In genomic region chr3:79474911-79475310, GRCm38 (mm10) we compare ENCODE assay signal across 9 mouse cellular contexts.
DNase-seq lines count a peak whose midpoint lies in the region; ATAC-seq lines count a peak whose summit lies in the region.
"Had no signal": no experiment of that assay in that cellular context is flagged by ENCODE, and none has a peak within 500 bp of the region (broad histone marks: within the 10 kb centered on the region; RNA-seq: fewer than 3 reads in every experiment).

No protein-coding gene starts in this region.

- no peaks in the 10 kb centered on the region for H3K9me3 ChIP-seq in forebrain, embryonic 14.5 days (replicated peaks; ENCODE audit: control insufficient read depth, low read length)
- H3K9me3 ChIP-seq in hindbrain, embryonic 14.5 days (ENCODE audit: control insufficient read depth, low read length) = no peaks in the 10 kb centered on the region
- H3K9me3 ChIP-seq in midbrain, embryonic 16.5 days (replicated peaks; ENCODE audit: control insufficient read depth, low read length, poor library complexity, severe bottlenecking) = no peaks in the 10 kb centered on the region
- H3K9me3 ChIP-seq: G1E; liver, embryonic 12.5 days had no signal

- peak; percentile 44 to 46 for DNase-seq in heart, adult 9 months (ENCODE audit: low spot score in 2 of 2)
- no peak for DNase-seq in heart, postnatal 4 days
- peak; percentile 89 for DNase-seq in forebrain, embryonic 14.5 days (ENCODE audit: low spot score)
- peak; percentile 55 for DNase-seq in hindbrain, embryonic 14.5 days (ENCODE audit: low spot score)
- DNase-seq in T-cell, adult 2 months (ENCODE audit: low spot score) = no peak

- H3K36me3 ChIP-seq in forebrain, embryonic 14.5 days (ENCODE audit: control insufficient read depth, insufficient read depth, low read length) = peaks cover 23% of the 10 kb centered on the region
- peaks cover 37% of the 10 kb centered on the region for H3K36me3 ChIP-seq in hindbrain, embryonic 14.5 days (replicated peaks; ENCODE audit: control insufficient read depth, insufficient read depth)
- H3K36me3 ChIP-seq in midbrain, embryonic 16.5 days (ENCODE audit: control insufficient read depth, insufficient read depth, low read length) = peaks cover 6% of the 10 kb centered on the region

- no peaks in the 10 kb centered on the region for H3K27me3 ChIP-seq in forebrain, embryonic 14.5 days (replicated peaks; ENCODE audit: control insufficient read depth, insufficient read depth, low read length)
- H3K27me3 ChIP-seq in hindbrain, embryonic 14.5 days (ENCODE audit: control insufficient read depth, insufficient read depth, low read length) = no peaks in the 10 kb centered on the region
- no peaks in the 10 kb centered on the region for H3K27me3 ChIP-seq in midbrain, embryonic 16.5 days (ENCODE audit: control insufficient read depth, insufficient read depth, low read depth, low read length)
- H3K27me3 ChIP-seq: liver, embryonic 12.5 days had no signal

- WGBS in forebrain, embryonic 14.5 days = 35% methylated on average over 4 of the region's 4 CpGs
- 15% methylated on average over 4 of the region's 4 CpGs for WGBS in hindbrain, embryonic 14.5 days
- WGBS in midbrain, embryonic 16.5 days = 30% methylated on average over 4 of the region's 4 CpGs

- peaks cover 10% of the 10 kb centered on the region; the same call in 1 of the 2 replicates for H3K4me1 ChIP-seq in forebrain, embryonic 14.5 days (ENCODE audit: control insufficient read depth, insufficient read depth, low read length)
- H3K4me1 ChIP-seq in hindbrain, embryonic 14.5 days (replicated peaks; ENCODE audit: control insufficient read depth, insufficient read depth, low read length) = peaks cover 12% of the 10 kb centered on the region
- H3K4me1 ChIP-seq in midbrain, embryonic 16.5 days (ENCODE audit: control insufficient read depth, insufficient read depth, low read length) = peaks cover 8% of the 10 kb centered on the region; the same call in 1 of the 2 replicates

- no peak overlapping the region for H3K4me3 ChIP-seq in forebrain, embryonic 14.5 days (ENCODE audit: low read depth, low read length)
- no peak overlapping the region for H3K4me3 ChIP-seq in hindbrain, embryonic 14.5 days (replicated peaks; ENCODE audit: low read length)
- H3K4me3 ChIP-seq in midbrain, embryonic 16.5 days (ENCODE audit: low read depth, low read length) = no peak overlapping the region
- H3K4me3 ChIP-seq: liver, embryonic 12.5 days had no signal

- no peak overlapping the region for H3K27ac ChIP-seq in forebrain, embryonic 14.5 days (ENCODE audit: low read depth, low read length)
- no peak overlapping the region for H3K27ac ChIP-seq in hindbrain, embryonic 14.5 days
- H3K27ac ChIP-seq in midbrain, embryonic 16.5 days (ENCODE audit: low read length) = no peak overlapping the region
- H3K27ac ChIP-seq: liver, embryonic 12.5 days had no signal

- peak; percentile 93 for ATAC-seq in forebrain, embryonic 14.5 days
- peak; percentile 62; the same call in 1 of the 2 replicates for ATAC-seq in hindbrain, embryonic 14.5 days (ENCODE audit: low FRiP score)
- peak; percentile 77 for ATAC-seq in midbrain, embryonic 16.5 days
- ATAC-seq in erythroblast, adult 5-6 weeks (replicated peaks; ENCODE audit: low FRiP score, poor library complexity, severe bottlenecking) = no peak
- ATAC-seq: liver, embryonic 12.5 days had no signal

- no peak overlapping the region for H3K9ac ChIP-seq in forebrain, embryonic 14.5 days (ENCODE audit: low read length)
- H3K9ac ChIP-seq in hindbrain, embryonic 14.5 days = no peak overlapping the region
- H3K9ac ChIP-seq in midbrain, embryonic 16.5 days (ENCODE audit: low read depth, low read length) = no peak overlapping the region
- H3K9ac ChIP-seq: liver, embryonic 12.5 days had no signal

- no peak overlapping the region for H3K4me2 ChIP-seq in forebrain, embryonic 14.5 days (ENCODE audit: low read length)
- H3K4me2 ChIP-seq in hindbrain, embryonic 14.5 days (replicated peaks) = no peak overlapping the region
- H3K4me2 ChIP-seq in midbrain, embryonic 16.5 days (ENCODE audit: low read length) = no peak overlapping the region
- H3K4me2 ChIP-seq: liver, embryonic 12.5 days had no signal

Comparison
In these comparisons a context has a peak if more than half of its experiments do, and no peak if none do; other contexts are left out.
1. DNase-seq: peak in heart, adult 9 months (2 of 2), forebrain, embryonic 14.5 days (single experiment) and hindbrain, embryonic 14.5 days (single experiment); none in heart, postnatal 4 days (single experiment) and T-cell, adult 2 months (single experiment).